Mouse (Mus musculus): Measurements from ENCODE around the gene Lin52. TPM values are rescaled to one million over a fixed set of nuclear protein-coding genes. Genes with fewer than 3 reads are reported as not detected.
A peak's percentile ranks its signal among the peaks of the same experiment; 100 is the strongest.

The Lin52 gene
- total RNA-seq, 2 experiments from 2014 or later = 22.8 to 23.8 TPM

DNA sequence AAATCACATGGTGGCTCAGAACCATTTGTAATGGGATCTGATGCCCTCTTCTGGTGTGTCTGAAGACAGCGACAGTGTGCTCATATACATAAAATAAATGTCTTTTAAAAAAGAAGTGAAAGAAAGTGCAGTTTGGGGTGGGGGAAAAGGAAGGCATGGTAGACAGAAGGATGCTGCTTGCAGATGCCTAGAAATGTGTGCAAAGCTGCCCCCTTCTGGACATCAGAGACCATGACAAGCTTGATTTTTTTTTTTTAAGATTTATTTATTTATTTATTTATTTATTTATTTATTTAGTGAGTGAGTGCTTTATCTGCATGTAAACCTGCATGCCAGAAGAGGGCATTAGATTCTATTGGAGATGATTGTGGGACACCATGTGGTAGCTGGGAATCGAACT, 130.1 kb downstream of the Lin52 start:
- Histone ChIP-seq H3K4me3 (no peak overlapping the region), H3K27ac (no peak overlapping the region)
- peak; percentile 24; the same call in 1 of the 2 replicates for TF ChIP-seq CTCF (IDR thresholded peaks at IDR 0.05)
- DNase-seq (ENCODE audit: extremely low spot score in 1 of 2, low spot score in 2 of 2) = no peak
- intact Hi-C loops (cut with DNase I) = no loop called here

DNA sequence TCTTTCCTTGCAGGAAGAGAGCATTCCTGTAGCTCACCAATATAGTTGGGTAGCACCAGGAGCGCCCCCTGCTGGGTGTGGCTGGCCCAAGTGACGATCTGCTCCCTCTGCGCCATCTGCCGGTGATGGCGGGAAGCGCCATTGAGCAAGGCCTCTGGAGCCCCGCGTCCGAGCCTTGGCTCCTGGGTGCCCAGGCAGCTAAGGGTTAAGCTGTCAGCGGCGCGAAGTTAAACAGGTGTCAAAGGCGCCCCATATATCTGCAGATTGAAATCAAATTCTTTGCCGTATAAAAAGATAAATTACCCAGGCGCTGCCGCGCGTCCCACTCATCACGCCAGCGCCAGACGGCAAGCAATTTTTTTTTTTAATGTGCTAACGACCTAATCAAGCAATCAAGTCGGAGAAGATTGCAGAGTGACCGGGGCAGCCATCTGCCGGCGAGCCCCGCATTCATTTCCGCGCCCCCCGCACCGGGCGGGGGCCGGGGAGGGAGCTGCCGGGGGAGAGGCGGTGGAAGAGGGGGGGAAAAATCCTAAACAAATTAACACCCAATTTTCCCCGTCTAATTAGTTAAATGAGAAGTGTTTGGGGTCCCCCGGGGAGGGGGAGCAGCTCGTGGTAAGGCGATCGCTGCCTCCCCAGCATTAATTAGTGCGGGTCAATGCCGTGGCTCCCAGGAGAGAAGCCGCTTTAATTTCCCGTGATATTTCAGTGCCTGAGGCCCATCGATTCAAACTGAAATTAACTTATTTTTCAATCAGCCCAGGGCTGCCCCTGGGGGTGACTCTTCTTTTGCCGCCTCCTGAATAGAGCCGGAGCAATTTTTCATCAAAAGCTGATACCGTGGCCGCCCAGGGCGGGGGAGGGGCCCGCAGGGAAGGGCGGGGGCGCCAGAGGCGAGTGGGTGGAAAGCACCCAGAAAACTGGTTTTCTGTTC, 138.9 kb downstream of the Lin52 start:
- intact Hi-C loops (cut with DNase I) = loop anchor here (1.0 to 2.0 kb wide), 2 partner anchors 43 to 122 kb away; no protein-coding TSS in a partner anchor
- Histone ChIP-seq H3K4me3 (peak overlapping the region; percentile 52), H3K27ac (peak overlapping the region; percentile 78)
- DNase-seq (ENCODE audit: extremely low spot score in 1 of 2, low spot score in 2 of 2) = peak; percentile 91 to 97
- no peak; the same call in none of the 2 replicates for TF ChIP-seq CTCF (IDR thresholded peaks at IDR 0.05)

Other genes starting within 250 kb of the Lin52 start
- 10 to 100 TPM; 16.6 to 22.8 TPM for gene Elmsan1, start 232.5 kb upstream of the Lin52 start, total RNA-seq (2021)
- gene Ptgr2, start 166.2 kb upstream of the Lin52 start, total RNA-seq (2021) = 10 to 100 TPM; 29.3 to 30.0 TPM
- 10 to 100 TPM; 37.9 to 39.7 TPM for gene Zfp410, start 134.6 kb upstream of the Lin52 start, total RNA-seq (2021)
- gene Coq6, start 89.8 kb upstream of the Lin52 start, total RNA-seq (2021) = 10 to 100 TPM; 27.6 to 30.7 TPM
- gene Fam161b, start 89.6 kb upstream of the Lin52 start, total RNA-seq (2021) = 10 to 100 TPM; 10.3 to 12.8 TPM
- gene Entpd5, start 42.4 kb upstream of the Lin52 start, total RNA-seq (2021) = 10 to 100 TPM; 21.8 to 23.9 TPM
- gene Bbof1, start 42.4 kb upstream of the Lin52 start, total RNA-seq (2021) = 10 to 100 TPM; 10.1 TPM
- 10 to 100 TPM; 11.3 to 11.8 TPM for gene Rnf113a2, start 34.2 kb upstream of the Lin52 start, total RNA-seq (2021)
- gene Aldh6a1, start 418 bp upstream of the Lin52 start, total RNA-seq (2021) = 10 to 100 TPM; 42.0 to 42.8 TPM
- gene Vsx2, start 118.3 kb downstream of the Lin52 start, total RNA-seq (2021) = under 1 TPM; 0.23 TPM
- gene Abcd4, start 166.0 kb downstream of the Lin52 start, total RNA-seq (2021) = 10 to 100 TPM; 10.2 to 11.4 TPM
- not detected for gene Vrtn, start 189.6 kb downstream of the Lin52 start, total RNA-seq (2021)
- 10 to 100 TPM; 11.7 to 21.3 TPM for gene Syndig1l, start 247.4 kb downstream of the Lin52 start, total RNA-seq (2021)

All from left cerebral cortex, adult 2 months (tissue).